Mouse (Mus musculus) CD4-positive, CD25-positive, alpha-beta regulatory T cell, adult 4 months (primary cell): Measurements from ENCODE around the gene Fsd2. TPM values are rescaled to one million over a fixed set of nuclear protein-coding genes. Genes with fewer than 3 reads are reported as not detected.

ENCODE experiments used
- polyA plus RNA-seq, 2 experiments: library from polyadenylated mRNA; unstranded; fragments of 100-300 nt; shearing (Covaris generic); gene quantifications; one replicate each; pipeline ENCODE4 v1.2.1; 2017

Fsd2 gene
- polyA plus RNA-seq, 2 experiments from 2014 or later: 5.3 to 6.4 TPM

Other genes with a start within 250 kb of the Fsd2 start
- gene Rps17, start 221.7 kb downstream of the Fsd2 start, polyA plus RNA-seq: 1,000 to 10,000 TPM; 1,101 to 1,535 TPM
- gene Cpeb1, start 111.5 kb downstream of the Fsd2 start, polyA plus RNA-seq: under 1 TPM in 1 of 2 experiments, not detected in 1; 0.15 TPM
- gene Ap3b2, start 73.0 kb downstream of the Fsd2 start, polyA plus RNA-seq: not detected
- not detected for gene BC048679, start 68.7 kb downstream of the Fsd2 start, polyA plus RNA-seq
- gene Whamm, start 4.3 kb upstream of the Fsd2 start, polyA plus RNA-seq: 1 to 10 TPM; 3.1 to 5.5 TPM
- under 1 TPM in 1 of 2 experiments, not detected in 1; 0.70 TPM for gene Homer2, start 140.6 kb upstream of the Fsd2 start, polyA plus RNA-seq
- 100 to 1,000 TPM; 154 to 162 TPM for gene Ramac, start 196.0 kb upstream of the Fsd2 start, polyA plus RNA-seq
- gene 3110040N11Rik, start 222.5 kb upstream of the Fsd2 start, polyA plus RNA-seq: 10 to 100 TPM; 63.4 to 65.7 TPM